Mouse (Mus musculus) retina, embryonic 14.5 days (tissue): ENCODE measurements at regions not wholly inside any gene's neighbourhood (a gene's known extent, or its start where the extent isn't known, plus 50 kb on each side); places are given as distances from the start of the nearest gene placed in this dataset.

Source experiments
- DNase-seq: peaks from one replicate; pipeline ENCODE4 v3.0.0-alpha.2; 2015; ENCODE audit warnings: low spot score

GRCm38 (mm10) chr10:105125736-105126135 lies 448.5 kb downstream of the Tmtc2 start:
- no peak for DNase-seq

- no peak for DNase-seq
These were observed 454.0 kb downstream of the Tmtc2 start for GRCm38 (mm10) chr10:105120229-105120628.

- DNase-seq: no peak
These were observed 458.1 kb downstream of the Tmtc2 start for GRCm38 (mm10) chr10:105116138-105116537.

- DNase-seq: no peak
These were observed 459.3 kb downstream of the Tmtc2 start for GRCm38 (mm10) chr10:105114927-105115326.

GRCm38 (mm10) chr10:105110247-105110646 lies 464.0 kb downstream of the Tmtc2 start:
- no peak for DNase-seq

GRCm38 (mm10) chr10:105097045-105097331 lies 477.3 kb downstream of the Tmtc2 start:
- DNase-seq: no peak

- DNase-seq: peak; percentile 66
These were observed 477.8 kb downstream of the Tmtc2 start for GRCm38 (mm10) chr10:105096323-105097044.

GRCm38 (mm10) chr10:105095800-105096199 lies 478.5 kb downstream of the Tmtc2 start:
- DNase-seq: peak; percentile 4

- no peak for DNase-seq
These were observed 497.4 kb downstream of the Tmtc2 start for GRCm38 (mm10) chr10:105076892-105077291.

- no peak for DNase-seq
These were observed 539.4 kb downstream of the Tmtc2 start for GRCm38 (mm10) chr10:105034711-105035386.

- DNase-seq: peak; percentile 10
These were observed 553.7 kb downstream of the Tmtc2 start for GRCm38 (mm10) chr10:105020471-105021120.

- DNase-seq: peak; percentile 16
These were observed 554.3 kb downstream of the Tmtc2 start for GRCm38 (mm10) chr10:105019774-105020470.
